Mouse (Mus musculus) brown adipose tissue, adult 24 weeks (tissue): ENCODE measurements around the gene Vmn1r206. TPM values are rescaled to one million over a fixed set of nuclear protein-coding genes. Genes with fewer than 3 reads are reported as not detected.
"Not testable (repeated sequence)": the region's sequence is repeated elsewhere in the genome, so short reads cannot be mapped to it uniquely, and the experiment has no call there.

Experiments used
- H3K27ac ChIP-seq: fragments of 200-500 bp; replicated peaks from 2 replicates; pipeline ENCODE4 v1.5.1; 2012; ENCODE audit warnings: low read depth, mild to moderate bottlenecking, low read length
- H3K4me1 ChIP-seq: fragments of 200-500 bp; 2 replicates; pipeline ENCODE4 v1.6.1; 2012; ENCODE audit warnings: low read length, mixed read lengths; ENCODE audit not compliant: control insufficient read depth, insufficient read depth, insufficient read length
- H3K4me3 ChIP-seq: fragments of 200-500 bp; 2 replicates; pipeline ENCODE4 v1.5.1; 2012; ENCODE audit warnings: low read depth, mild to moderate bottlenecking, low read length, moderate library complexity; ENCODE audit not compliant: insufficient read depth
- polyA plus RNA-seq: library from polyadenylated mRNA; stranded (reverse); fragments of >200 nt; gene quantifications from 2 replicates; pipeline ENCODE4 v1.2.4, GENCODE M21; 2012; ENCODE audit not compliant: missing spikeins, insufficient read depth, insufficient read length

Vmn1r206 gene
- polyA plus RNA-seq, result not detected in 2 replicates

DNA sequence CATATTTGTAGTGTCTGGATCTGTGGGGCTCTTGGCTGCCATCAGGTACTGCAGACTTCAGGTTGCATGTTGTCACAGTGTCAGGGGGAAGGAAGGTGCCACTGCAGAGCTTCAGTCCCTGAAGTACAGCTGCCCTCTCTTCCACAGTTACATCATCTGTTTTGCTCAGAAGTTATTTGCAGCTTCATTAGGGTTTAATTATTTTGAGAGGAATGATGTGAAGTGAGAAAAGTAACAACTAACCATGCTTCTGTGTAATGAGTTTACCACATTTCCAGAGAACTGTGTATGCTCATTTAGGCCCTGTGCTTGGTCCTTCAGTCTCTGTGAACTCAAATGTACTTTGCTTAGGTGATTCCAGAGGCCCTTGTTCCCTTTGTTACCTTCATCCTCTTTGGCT is at the start of gene Vmn1r206:
Gene Vmn1r206 (minus strand): TSS at position 101 of the 400 bp plus-strand sequence.
- not testable (repeated sequence) for H3K4me3 ChIP-seq, H3K27ac ChIP-seq, H3K4me1 ChIP-seq

DNA sequence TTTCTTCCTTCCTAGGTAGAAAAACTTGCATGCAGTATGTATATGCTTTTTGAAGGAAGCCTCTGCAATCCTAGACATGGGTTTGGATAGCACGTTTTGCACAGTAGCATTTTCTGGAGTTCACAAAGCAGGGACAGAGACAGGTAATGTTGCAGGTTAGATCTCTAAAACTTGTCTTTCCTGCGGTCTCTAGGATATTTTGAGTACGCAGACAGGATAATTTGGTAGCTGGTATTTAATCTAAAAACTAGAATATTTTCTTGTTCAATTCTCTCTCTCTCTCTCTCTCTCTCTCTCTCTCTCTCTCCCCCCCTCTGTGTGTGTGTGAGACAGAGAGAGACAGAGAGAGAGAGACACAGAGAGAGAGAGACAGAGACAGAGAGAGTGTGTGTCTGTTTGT is 31.2 kb downstream of the Vmn1r206 start, which contains the start of gene Vmn1r205:
Gene Vmn1r205 (minus strand): TSS at position 101 of the 400 bp plus-strand sequence.
- Histone ChIP-seq H3K27ac (no peak within 1 kb of the TSS), H3K4me1 (no peaks in the 10 kb centered on the region), H3K4me3 (no peak within 1 kb of the TSS)

DNA sequence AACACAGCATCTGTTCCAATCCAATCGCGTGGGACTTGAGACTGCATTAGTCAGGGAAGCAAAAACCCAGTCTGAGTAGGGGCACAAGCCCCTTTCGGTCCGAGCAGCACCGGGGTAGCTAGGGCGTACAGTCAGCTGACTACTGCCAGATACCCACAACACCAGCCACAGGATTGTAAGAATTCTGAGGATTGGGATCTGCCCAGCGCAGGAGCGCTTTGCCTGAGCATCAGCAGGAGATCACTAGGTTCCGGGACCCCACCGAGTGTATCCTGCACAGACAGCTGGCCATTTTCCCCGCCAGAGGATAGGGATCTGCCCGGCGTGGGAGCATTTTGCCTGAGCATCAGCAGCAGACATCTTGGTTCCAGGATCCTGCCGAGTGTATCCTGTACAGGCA is 40.7 kb downstream of the Vmn1r206 start:
- not testable (repeated sequence) for H3K4me1 ChIP-seq, H3K27ac ChIP-seq, H3K4me3 ChIP-seq

DNA sequence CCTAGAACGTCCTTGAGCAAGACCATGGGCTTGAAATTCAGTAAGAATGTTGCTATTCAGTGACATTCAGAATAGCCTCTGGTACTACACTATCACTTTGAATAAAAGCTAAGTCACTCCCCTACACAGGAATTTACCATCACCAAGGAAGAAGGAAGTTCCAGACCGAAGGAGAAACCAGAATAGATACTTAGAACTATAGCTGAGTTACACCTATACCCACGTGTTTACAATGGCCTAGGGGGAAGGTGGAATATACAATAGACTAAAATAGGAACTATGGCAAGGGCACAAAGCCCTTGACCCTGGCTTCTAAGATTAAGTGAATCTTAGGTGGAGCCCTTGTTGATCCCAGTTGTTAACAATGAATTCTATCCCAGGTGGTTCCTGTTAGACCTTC is 49.1 kb downstream of the Vmn1r206 start:
- not testable (repeated sequence) for H3K4me3 ChIP-seq, H3K4me1 ChIP-seq, H3K27ac ChIP-seq

Other genes with a start within 250 kb of the Vmn1r206 start
- not detected in 2 replicates for gene Vmn1r199, start 244.4 kb downstream of the Vmn1r206 start, polyA plus RNA-seq
- not detected in 2 replicates for gene Vmn1r200, start 233.9 kb downstream of the Vmn1r206 start, polyA plus RNA-seq
- not detected in 2 replicates for gene Vmn1r201, start 152.3 kb downstream of the Vmn1r206 start, polyA plus RNA-seq
- gene Vmn1r202, start 118.9 kb downstream of the Vmn1r206 start, polyA plus RNA-seq, result not detected in 2 replicates
- not detected in 2 replicates for gene Vmn1r203, start 106.1 kb downstream of the Vmn1r206 start, polyA plus RNA-seq
- gene Vmn1r204, start 71.1 kb downstream of the Vmn1r206 start, polyA plus RNA-seq, result not detected in 2 replicates
- not detected in 2 replicates for gene Vmn1r205, start 31.3 kb downstream of the Vmn1r206 start, polyA plus RNA-seq
- not detected in 2 replicates for gene Vmn1r207-ps, start 105.4 kb upstream of the Vmn1r206 start, polyA plus RNA-seq
- not detected in 2 replicates for gene Vmn1r208, start 153.1 kb upstream of the Vmn1r206 start, polyA plus RNA-seq
- not detected in 2 replicates for gene Vmn1r209, start 185.4 kb upstream of the Vmn1r206 start, polyA plus RNA-seq
- gene Vmn1r210, start 207.1 kb upstream of the Vmn1r206 start, polyA plus RNA-seq, result not detected in 2 replicates
- not detected in 2 replicates for gene Vmn1r211, start 233.3 kb upstream of the Vmn1r206 start, polyA plus RNA-seq